Comparison of ENCODE assay signal across 9 mouse cellular contexts in genomic region chr6:88741791-88742190, GRCm38 (mm10). TPM values are rescaled to one million over a fixed set of nuclear protein-coding genes. Genes with fewer than 3 reads are reported as not detected.
DNase-seq lines count a peak whose midpoint lies in the region; ATAC-seq and TF ChIP-seq lines count a peak whose summit lies in the region.
"Had no signal": no experiment of that assay in that cellular context is flagged by ENCODE, and none has a peak within 500 bp of the region (broad histone marks: within the 10 kb centered on the region; RNA-seq: fewer than 3 reads in every experiment).

No protein-coding gene starts in this region.

- H3K9ac ChIP-seq in liver, adult 2 months (ENCODE audit: low read depth, low read length), result peak overlapping the region; percentile 4; the same call in 1 of the 2 replicates
- H3K9ac ChIP-seq in liver, embryonic 16.5 days (ENCODE audit: low read depth, low read length), result peak overlapping the region; percentile 10; the same call in 1 of the 2 replicates

- H3K27ac ChIP-seq in gastrocnemius, adult 2 months, result peak overlapping the region; percentile 70
- H3K27ac ChIP-seq in liver, adult 2 months (replicated peaks; ENCODE audit: insufficient read depth, low read depth, low read length), result peak overlapping the region; percentile 60
- H3K27ac ChIP-seq in liver, embryonic 16.5 days (ENCODE audit: low read length), result peak overlapping the region; percentile 87

- H3K9me3 ChIP-seq in liver, embryonic 16.5 days (replicated peaks; ENCODE audit: control insufficient read depth, low read length), result no peaks in the 10 kb centered on the region

- peaks cover 43% of the 10 kb centered on the region for H3K4me1 ChIP-seq in liver, adult 2 months (ENCODE audit: control insufficient read depth, insufficient read depth, low read length)
- peaks cover 49% of the 10 kb centered on the region for H3K4me1 ChIP-seq in liver, embryonic 16.5 days (ENCODE audit: control insufficient read depth, low read depth, low read length)

- peaks cover 1% of the 10 kb centered on the region; the same call in 1 of the 2 replicates for H3K36me3 ChIP-seq in liver, adult 2 months (ENCODE audit: control insufficient read depth, insufficient read depth, low read length)
- peaks cover 10% of the 10 kb centered on the region for H3K36me3 ChIP-seq in liver, embryonic 16.5 days (ENCODE audit: control insufficient read depth, insufficient read depth)

- no peaks in the 10 kb centered on the region for H3K27me3 ChIP-seq in liver, adult 2 months (ENCODE audit: control insufficient read depth, insufficient read depth, low read length)
- no peaks in the 10 kb centered on the region for H3K27me3 ChIP-seq in liver, embryonic 16.5 days (ENCODE audit: control insufficient read depth, insufficient read depth, low read depth, low read length)

- ATAC-seq in liver, embryonic 16.5 days (ENCODE audit: low read depth), result no peak
- ATAC-seq in granulocyte monocyte progenitor cell, adult 5-6 weeks (replicated peaks; ENCODE audit: poor library complexity, severe bottlenecking), result no peak

- TF ChIP-seq CTCF in gastrocnemius, adult 2 months (IDR thresholded peaks at IDR 0.05), result no peak
- no peak for TF ChIP-seq CTCF in liver, adult 2 months (IDR thresholded peaks at IDR 0.05; ENCODE audit: low read depth, low read length)

- peak overlapping the region; percentile 33; the same call in 1 of the 2 replicates for H3K4me3 ChIP-seq in gastrocnemius, adult 2 months
- no peak overlapping the region for H3K4me3 ChIP-seq in liver, adult 2 months (ENCODE audit: insufficient read depth, low read depth, low read length)
- H3K4me3 ChIP-seq in liver, embryonic 16.5 days (ENCODE audit: low read depth, low read length), result no peak overlapping the region

- H3K79me2 ChIP-seq in liver, adult 2 months (ENCODE audit: control insufficient read depth, insufficient read depth, low read length), result peaks cover 19% of the 10 kb centered on the region; the same call in 1 of the 2 replicates

- DNase-seq in gastrocnemius, adult 2 months, result no peak
- DNase-seq in gastrocnemius, postnatal 25 days, result no peak
- no peak for DNase-seq in liver, adult 2 months (ENCODE audit: extremely low read depth, low read depth, low spot score)
- DNase-seq in liver, result no peak
- DNase-seq in cerebellum, postnatal 14 days, result peak; percentile 64 to 68
- DNase-seq in embryo, embryonic 9.5 days (ENCODE audit: extremely low spot score), result no peak
- DNase-seq: thymus, adult 18-20 months had no signal

- WGBS in liver, adult 2 months, result 60% methylated on average over 3 of the region's 3 CpGs
- 79% methylated on average over 3 of the region's 3 CpGs for WGBS in liver, embryonic 16.5 days (ENCODE audit: insufficient replicate concordance)

- intact Hi-C loops in gastrocnemius, adult 2 months (cut with DNase I), result no loop called here

- no peak for TF ChIP-seq POLR2A in liver, adult 2 months (IDR thresholded peaks at IDR 0.05; ENCODE audit: extremely low read depth, insufficient read depth, low read length)

- peak overlapping the region; percentile 22 for H3K4me2 ChIP-seq in liver, embryonic 16.5 days (ENCODE audit: low read depth, low read length)

RNA-seq across cellular contexts. Expression of gene Mgll, which starts 17.6 kb away (rescaled TPM):
- 10 to 100 TPM; 22.5 to 46.8 TPM for total RNA-seq in gastrocnemius, adult 2 months (2021)
- 10 to 100 TPM; 40.0 to 47.5 TPM for total RNA-seq in gastrocnemius, postnatal 25 days (2021)
- total RNA-seq in liver, adult 2 months (2014; rRNA removed), result 56.2 and 81.3 TPM in 2 replicates
- 156 and 158 TPM in 2 replicates for polyA plus RNA-seq in liver, adult 2 months (2012; rRNA removed)
- 62.3 and 62.4 TPM in 2 replicates for polyA plus RNA-seq in liver, embryonic 16.5 days (2015; fragmentation: Nextera tagmentation; extraction: Ambion mirVana)
- total RNA-seq in granulocyte monocyte progenitor cell, adult 5-6 weeks (2014; fragmentation: Nextera tagmentation), result 0.99 TPM in 1 of 2 replicates, not detected in the other
- 0.26 and 2.0 TPM in 2 replicates for total RNA-seq in granulocyte monocyte progenitor cell, adult 5-6 weeks (2017)

Comparison
In these comparisons a context has a peak if more than half of its experiments do, and no peak if none do; other contexts are left out.
1. DNase-seq: peak in cerebellum, postnatal 14 days (2 of 2); none in gastrocnemius, adult 2 months (single experiment), gastrocnemius, postnatal 25 days (single experiment), liver, adult 2 months (single experiment), liver (single experiment) and embryo, embryonic 9.5 days (single experiment).
2. RNA of gene Mgll, which starts 17.6 kb away (total RNA-seq): 56.2 to 81.3 TPM in liver, adult 2 months, 40.0 to 47.5 TPM in gastrocnemius, postnatal 25 days and 22.5 to 46.8 TPM in gastrocnemius, adult 2 months; 0.26 to 2.0 TPM in granulocyte monocyte progenitor cell, adult 5-6 weeks; every median in the first group is over 4 times any median in the second.
3. Peak in every context shown above with its lines, with median percentiles within 50 percentile points of each other: H3K27ac ChIP-seq.